Mouse (Mus musculus) myocyte (in vitro differentiated cells): Measurements from ENCODE around the gene Nxn. TPM values are rescaled to one million over a fixed set of nuclear protein-coding genes. Genes with fewer than 3 reads are reported as not detected.

Experiments
- H3K27me3 ChIP-seq: one replicate; pipeline ENCODE4 v1.6.1; 2011; ENCODE audit not compliant: control insufficient read depth, insufficient read depth, insufficient read length
- H3K36me3 ChIP-seq: one replicate; pipeline ENCODE4 v1.6.1; 2011; ENCODE audit not compliant: control insufficient read depth, insufficient read depth
- H3K4me2 ChIP-seq: one replicate; pipeline ENCODE4 v1.6.1; 2011; ENCODE audit warnings: low read depth, control low read depth
- H3K4me3 ChIP-seq: one replicate; pipeline ENCODE4 v1.5.1; 2011; ENCODE audit warnings: mild to moderate bottlenecking, control low read depth, moderate library complexity
- H3K79me2 ChIP-seq: one replicate; pipeline ENCODE4 v1.6.1; 2011; ENCODE audit not compliant: control insufficient read depth, insufficient read depth
- H3ac ChIP-seq: one replicate; pipeline ENCODE4 v1.6.1; 2011; ENCODE audit not compliant: control insufficient read depth, insufficient read length
- CEBPB ChIP-seq: IDR thresholded peaks from 2 replicates; pipeline ENCODE4 v1.6.1; 2011; ENCODE audit warnings: mild to moderate bottlenecking, moderate library complexity; ENCODE audit not compliant: poor library complexity, insufficient read depth, severe bottlenecking
- E2F4 ChIP-seq: IDR thresholded peaks from one replicate; pipeline ENCODE4 v1.6.1; 2011; ENCODE audit warnings: mild to moderate bottlenecking, control low read depth, moderate library complexity; ENCODE audit not compliant: insufficient read depth
- MAX ChIP-seq: IDR thresholded peaks from one replicate; pipeline ENCODE4 v1.6.1; 2011; ENCODE audit warnings: low read depth, mild to moderate bottlenecking, control low read depth
- MYOD1 ChIP-seq, 3 experiments: IDR thresholded peaks; one replicate each; pipeline ENCODE4 v1.6.1; 2011; ENCODE audit warnings: control low read depth in 2 of 3, low read depth in 2 of 3, mild to moderate bottlenecking in 2 of 3, moderate library complexity in 1 of 3; ENCODE audit not compliant: insufficient read length in 2 of 3, control insufficient read depth in 1 of 3
- MYOG ChIP-seq, 3 experiments: IDR thresholded peaks; one replicate each; pipeline ENCODE4 v1.6.1; 2011; ENCODE audit warnings: control low read depth in 2 of 3, low read depth in 2 of 3, mild to moderate bottlenecking in 2 of 3; ENCODE audit not compliant: insufficient read length in 2 of 3, control insufficient read depth in 1 of 3, insufficient read depth in 1 of 3
- POLR2A ChIP-seq: IDR thresholded peaks from one replicate; pipeline ENCODE4 v1.6.1; 2011; ENCODE audit warnings: low read depth, mild to moderate bottlenecking, control low read depth, moderate library complexity; ENCODE audit not compliant: insufficient read length
- POLR2AphosphoS2 ChIP-seq: IDR thresholded peaks from one replicate; pipeline ENCODE4 v1.6.1; 2011; ENCODE audit warnings: low read depth, control low read depth; ENCODE audit not compliant: insufficient read length
- REST ChIP-seq: IDR thresholded peaks from one replicate; pipeline ENCODE4 v1.6.1; 2011; ENCODE audit warnings: mild to moderate bottlenecking, control low read depth, moderate library complexity; ENCODE audit not compliant: insufficient read depth, insufficient read length
- SRF ChIP-seq: IDR thresholded peaks from one replicate; pipeline ENCODE4 v1.6.1; 2011; ENCODE audit warnings: low read depth; ENCODE audit not compliant: control insufficient read depth, insufficient read length
- TCF12 ChIP-seq: IDR thresholded peaks from one replicate; pipeline ENCODE4 v1.6.1; 2011; ENCODE audit warnings: mild to moderate bottlenecking, control low read depth; ENCODE audit not compliant: poor library complexity, insufficient read depth, severe bottlenecking
- TCF3 ChIP-seq: IDR thresholded peaks from one replicate; pipeline ENCODE4 v1.6.1; 2011; ENCODE audit warnings: low read depth, control low read depth; ENCODE audit not compliant: insufficient read length
- USF1 ChIP-seq: IDR thresholded peaks from one replicate; pipeline ENCODE4 v1.6.1; 2011; ENCODE audit warnings: low read depth, mild to moderate bottlenecking, control low read depth, moderate library complexity
- polyA plus RNA-seq: library from polyadenylated mRNA; unstranded; fragments of >200 nt; fragmentation: generic; extraction: Trizol; gene quantifications from one replicate; pipeline ENCODE4 v1.2.1, GENCODE M21; 2012; ENCODE audit warnings: missing spikeins

Gene Nxn
- polyA plus RNA-seq, 1 experiment, result 76.8 TPM

DNA sequence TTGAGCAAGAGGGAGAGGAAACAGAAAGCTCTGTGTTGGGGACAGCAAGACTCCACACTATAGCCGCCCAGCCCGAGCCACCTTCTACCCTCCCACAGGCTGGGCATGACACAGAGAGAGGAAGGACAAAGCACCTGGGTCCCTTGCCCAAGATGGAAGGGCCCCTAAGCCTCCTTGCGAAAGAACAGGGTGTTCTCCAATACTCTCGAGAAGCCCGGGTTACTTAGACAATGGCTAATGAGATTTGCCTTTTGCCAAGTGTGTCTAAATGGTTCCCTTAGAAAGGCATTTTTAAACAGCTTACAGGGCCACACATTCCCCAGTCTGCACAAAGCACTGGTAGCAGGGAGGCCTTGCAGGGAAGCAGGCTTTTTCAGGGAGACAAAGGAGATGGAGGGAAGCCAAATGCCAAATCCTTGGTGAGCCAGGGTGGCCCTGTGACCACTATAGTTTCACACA is 130.9 kb downstream of the Nxn start:
- no peak overlapping the region for H3K4me2 ChIP-seq
- peaks cover 9% of the 10 kb centered on the region for H3K36me3 ChIP-seq
- no peak overlapping the region for H3ac ChIP-seq
- no peak overlapping the region for H3K4me3 ChIP-seq
- no peaks in the 10 kb centered on the region for H3K79me2 ChIP-seq
- TF ChIP-seq POLR2AphosphoS2 (no peak), REST (no peak), TCF12 (no peak), USF1 (no peak), MAX (no peak), POLR2A (no peak), E2F4 (no peak), SRF (no peak), MYOD1 (IDR thresholded peaks at IDR 0.05; ENCODE audit: control insufficient read depth in 1 of 3, insufficient read length in 2 of 3, low read depth in 2 of 3) (no peak), MYOG (IDR thresholded peaks at IDR 0.05; ENCODE audit: control insufficient read depth in 1 of 3, insufficient read depth in 1 of 3, insufficient read length in 2 of 3, low read depth in 2 of 3) (no peak), TCF3 (no peak), CEBPB (no peak)
- H3K27me3 ChIP-seq, result no peaks in the 10 kb centered on the region

DNA sequence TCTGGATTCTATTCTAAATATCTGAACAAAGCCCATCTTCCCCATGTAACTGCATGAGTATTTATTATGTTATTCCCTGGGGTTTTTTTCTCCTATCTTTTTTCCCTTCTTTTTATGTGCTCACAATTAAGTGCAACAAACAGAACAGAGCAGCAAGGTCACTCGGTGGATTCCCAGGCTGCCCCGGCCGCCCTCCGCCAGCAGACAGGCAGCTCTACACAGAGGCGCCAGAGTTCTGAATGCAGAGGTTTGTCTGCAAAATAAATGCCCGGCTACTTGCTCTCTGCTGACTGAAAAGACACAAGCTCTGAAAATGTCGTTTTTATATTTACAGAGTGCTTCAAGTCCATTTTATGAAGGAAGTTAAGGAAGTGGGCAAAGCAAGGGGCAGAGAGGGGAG is 131.4 kb downstream of the Nxn start:
- H3K36me3 ChIP-seq, result peaks cover 9% of the 10 kb centered on the region
- H3K79me2 ChIP-seq, result no peaks in the 10 kb centered on the region
- H3K4me2 ChIP-seq, result no peak overlapping the region
- no peak overlapping the region for H3K4me3 ChIP-seq
- no peak overlapping the region for H3ac ChIP-seq
- H3K27me3 ChIP-seq, result no peaks in the 10 kb centered on the region
- TF ChIP-seq E2F4 (no peak), MAX (no peak), MYOG (IDR thresholded peaks at IDR 0.05; ENCODE audit: control insufficient read depth in 1 of 3, insufficient read depth in 1 of 3, insufficient read length in 2 of 3, low read depth in 2 of 3) (no peak), REST (no peak), POLR2A (no peak), TCF3 (no peak), CEBPB (no peak), POLR2AphosphoS2 (no peak), SRF (no peak), USF1 (no peak), MYOD1 (IDR thresholded peaks at IDR 0.05; ENCODE audit: control insufficient read depth in 1 of 3, insufficient read length in 2 of 3, low read depth in 2 of 3) (no peak), TCF12 (no peak)

DNA sequence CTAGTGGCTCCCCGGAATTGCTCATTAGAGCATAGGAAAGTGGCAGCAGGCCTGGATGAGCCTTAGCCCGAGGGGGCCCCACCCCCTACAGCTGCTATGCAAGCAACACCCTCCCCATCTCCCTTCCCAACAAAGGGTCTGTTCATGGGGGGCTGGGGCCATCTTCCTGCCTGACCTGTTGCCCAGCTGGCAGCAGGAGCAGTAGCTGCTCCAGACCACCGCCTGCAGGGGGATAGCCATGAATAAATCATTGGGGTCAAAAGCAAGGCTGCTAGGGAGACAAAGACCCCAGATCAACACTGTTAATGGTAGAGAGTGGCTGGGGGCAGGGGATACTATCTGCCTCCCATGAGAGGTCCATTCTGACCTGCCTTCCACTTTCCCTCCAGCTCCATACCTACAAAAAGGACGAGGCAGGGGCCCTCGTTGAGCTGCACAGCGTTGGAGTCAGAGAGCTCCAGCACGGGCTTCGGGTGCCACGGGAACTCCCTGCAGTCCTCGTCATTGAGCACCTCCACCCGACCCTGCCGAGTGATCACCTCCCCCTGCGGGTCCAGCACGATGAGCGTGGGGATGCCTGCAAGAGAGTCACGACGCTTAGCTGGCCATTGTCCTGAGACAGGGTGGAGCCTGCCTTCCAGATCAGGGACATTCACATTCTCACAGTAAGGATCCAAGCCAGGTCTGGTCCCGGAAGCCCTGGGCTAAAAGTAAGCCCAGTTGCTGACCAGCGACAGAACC is 136.2 kb downstream of the Nxn start:
- no peak for TF ChIP-seq USF1
- no peak for TF ChIP-seq POLR2AphosphoS2
- Histone ChIP-seq H3ac (no peak overlapping the region), H3K79me2 (no peaks in the 10 kb centered on the region), H3K27me3 (no peaks in the 10 kb centered on the region), H3K36me3 (peaks cover 16% of the 10 kb centered on the region), H3K4me3 (no peak overlapping the region), H3K4me2 (no peak overlapping the region)

DNA sequence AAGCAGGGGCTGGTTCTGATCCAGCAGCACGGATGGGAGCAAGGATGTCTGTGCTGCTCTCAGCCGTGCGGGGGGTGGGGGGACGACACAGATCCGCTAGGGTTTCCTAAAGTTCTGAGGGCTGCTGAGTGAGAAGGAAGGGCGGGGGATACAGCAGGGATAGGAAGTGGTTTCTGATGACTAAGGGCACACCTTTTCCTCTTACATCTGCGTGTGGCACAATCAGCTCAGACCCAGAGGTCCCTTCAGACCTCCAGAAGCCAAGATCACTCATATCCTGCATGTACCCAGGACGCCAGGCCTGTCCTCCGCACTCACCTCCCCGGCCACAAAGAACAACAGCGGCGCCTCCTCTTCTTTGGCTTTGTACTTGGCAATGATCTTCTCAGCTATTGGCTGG is 137.7 kb downstream of the Nxn start:
- TF ChIP-seq REST (no peak), MAX (no peak), E2F4 (no peak), MYOG (IDR thresholded peaks at IDR 0.05; ENCODE audit: control insufficient read depth in 1 of 3, insufficient read depth in 1 of 3, insufficient read length in 2 of 3, low read depth in 2 of 3) (no peak), MYOD1 (IDR thresholded peaks at IDR 0.05; ENCODE audit: control insufficient read depth in 1 of 3, insufficient read length in 2 of 3, low read depth in 2 of 3) (no peak), SRF (no peak), TCF12 (no peak), USF1 (no peak), POLR2AphosphoS2 (no peak), POLR2A (no peak), CEBPB (no peak), TCF3 (no peak)
- Histone ChIP-seq H3K36me3 (peaks cover 16% of the 10 kb centered on the region), H3K79me2 (no peaks in the 10 kb centered on the region), H3K27me3 (no peaks in the 10 kb centered on the region), H3K4me3 (no peak overlapping the region), H3K4me2 (no peak overlapping the region), H3ac (no peak overlapping the region)

DNA sequence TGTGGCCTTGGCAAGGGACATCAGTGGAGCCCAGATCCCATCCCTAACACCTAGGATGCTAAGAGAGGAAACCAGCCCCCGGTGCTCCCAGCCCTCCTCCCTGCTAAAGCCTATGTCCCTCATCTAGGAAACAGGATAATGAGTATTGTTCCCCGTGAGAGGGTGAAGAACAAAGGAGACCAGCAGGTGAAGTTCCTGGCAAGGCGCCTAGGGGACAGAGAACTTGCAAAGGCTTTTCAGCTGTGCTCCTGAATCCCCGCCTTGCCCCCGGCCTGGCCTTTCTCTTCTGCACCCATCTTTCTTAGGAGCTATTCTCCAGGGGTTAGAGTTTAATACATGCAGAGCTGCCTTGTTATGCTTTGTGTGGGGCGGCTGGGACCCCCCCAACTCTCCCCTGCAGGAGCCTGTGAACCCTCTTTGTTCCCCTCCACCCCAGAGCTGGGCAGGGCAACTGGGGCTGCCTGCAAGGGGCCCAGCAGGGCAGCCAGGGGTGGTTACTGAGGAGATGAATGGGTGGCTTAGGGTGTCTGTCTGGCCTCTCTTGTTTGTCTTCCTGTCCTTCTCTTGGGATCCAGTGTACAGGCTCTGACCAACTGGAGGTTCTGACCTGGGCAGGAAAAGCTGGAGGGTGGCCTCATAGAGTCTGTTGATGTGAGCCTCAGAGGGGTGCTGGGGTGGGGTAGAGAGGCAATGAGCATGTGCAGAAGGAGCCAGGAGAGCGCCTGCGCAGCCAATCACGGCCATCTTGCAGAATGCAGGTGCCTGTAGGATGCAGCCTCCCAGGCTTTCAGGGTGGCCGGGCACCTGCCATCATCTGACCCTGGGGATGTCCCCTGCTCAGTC is 138.5 kb downstream of the Nxn start:
- H3K4me2 ChIP-seq, result no peak overlapping the region
- H3K4me3 ChIP-seq, result no peak overlapping the region
- TF ChIP-seq CEBPB, result no peak
- no peak for TF ChIP-seq SRF
- TF ChIP-seq TCF3, result no peak
- TF ChIP-seq POLR2A, result no peak
- no peak for TF ChIP-seq USF1
- TF ChIP-seq POLR2AphosphoS2, result no peak
- TF ChIP-seq REST, result no peak
- no peak for TF ChIP-seq MYOG (IDR thresholded peaks at IDR 0.05; ENCODE audit: control insufficient read depth in 1 of 3, insufficient read depth in 1 of 3, insufficient read length in 2 of 3, low read depth in 2 of 3)
- peaks cover 8% of the 10 kb centered on the region for H3K36me3 ChIP-seq
- no peak overlapping the region for H3ac ChIP-seq
- H3K27me3 ChIP-seq, result no peaks in the 10 kb centered on the region
- no peaks in the 10 kb centered on the region for H3K79me2 ChIP-seq
